Mouse (Mus musculus) retina, adult 2 months (tissue): ENCODE results near the gene Tipin.

Source experiments
- DNase-seq: peaks from one replicate; pipeline ENCODE4 v3.0.0-alpha.2; 2012; ENCODE audit warnings: low read depth, low spot score

Gene Tipin

DNA sequence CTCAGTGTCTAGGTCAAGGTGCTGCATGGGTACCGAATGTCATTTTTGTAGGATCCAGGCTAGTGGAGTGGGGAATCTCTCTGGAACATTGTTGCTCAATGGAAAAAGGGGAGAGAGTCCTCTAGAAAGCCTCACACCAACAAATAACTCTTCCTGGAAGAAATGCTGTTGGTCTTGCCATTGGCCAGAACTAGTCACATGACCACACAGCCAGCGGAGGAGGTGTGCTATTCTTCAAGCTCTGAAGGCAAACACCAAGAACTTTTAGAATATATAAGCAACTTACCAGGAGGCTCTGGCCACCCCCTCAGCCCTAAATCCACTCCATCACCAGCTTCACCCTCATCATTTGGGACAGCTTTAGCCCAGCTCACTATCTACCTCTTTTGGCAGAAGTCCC is 62.3 kb downstream of the Tipin start:
- no peak for DNase-seq

DNA sequence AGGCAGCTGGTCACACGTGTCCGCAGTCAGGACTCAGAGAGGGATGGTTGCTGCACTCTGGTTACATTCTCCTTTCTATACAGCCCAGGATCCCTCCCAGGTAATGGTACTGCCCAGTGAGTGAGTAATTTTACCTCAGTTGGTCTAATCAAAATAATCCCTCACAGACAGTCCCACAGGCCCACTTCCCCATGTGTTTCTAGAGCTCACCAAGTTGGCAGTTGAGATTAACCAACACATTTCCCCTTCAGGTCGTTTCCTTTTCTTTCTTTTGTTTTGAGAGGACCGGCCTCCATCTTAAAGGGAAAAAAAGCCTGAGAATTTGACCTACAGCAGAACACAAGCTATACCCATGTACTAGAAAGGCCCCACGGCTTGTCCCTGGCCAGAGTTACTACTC is 64.5 kb downstream of the Tipin start:
- no peak for DNase-seq

DNA sequence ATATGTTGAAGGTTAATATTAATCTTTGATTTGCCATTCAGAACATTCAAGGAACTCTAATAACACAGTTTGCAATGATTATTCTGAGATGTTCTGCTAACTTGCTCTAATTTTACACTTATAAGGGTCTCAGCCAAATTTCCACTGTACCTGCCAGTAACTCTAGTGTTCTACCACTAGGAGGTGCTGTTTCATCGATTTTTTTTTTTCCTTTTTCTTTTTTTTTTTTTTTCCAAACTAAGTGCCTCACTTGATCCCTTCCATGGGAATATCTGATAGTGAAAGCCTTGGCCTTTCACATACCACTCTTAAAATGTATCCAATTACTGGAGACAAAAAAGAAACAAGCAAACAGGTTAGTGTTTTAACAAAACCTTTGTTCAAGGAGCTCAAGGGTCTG is 66.0 kb downstream of the Tipin start:
- DNase-seq, result peak; percentile 6

DNA sequence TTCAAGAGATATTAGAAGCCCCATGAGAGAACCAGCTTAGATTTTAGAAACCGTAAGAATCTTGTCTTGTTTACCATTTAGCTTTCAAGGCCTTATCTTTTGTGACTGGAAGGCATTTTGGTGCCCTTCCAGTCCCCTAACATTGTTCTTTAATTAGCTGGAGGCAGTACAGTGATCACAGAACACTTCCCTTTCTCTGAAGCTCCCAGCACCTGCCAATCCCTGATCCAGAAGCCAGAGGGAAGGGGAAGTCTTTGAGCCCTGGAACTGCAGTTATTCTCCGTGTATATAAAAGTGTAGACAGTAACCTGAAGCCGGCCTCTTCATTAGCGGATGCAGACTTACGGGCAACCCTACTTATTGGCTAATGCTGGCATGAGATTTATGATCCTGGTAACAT is 68.1 kb downstream of the Tipin start:
- no peak for DNase-seq

DNA sequence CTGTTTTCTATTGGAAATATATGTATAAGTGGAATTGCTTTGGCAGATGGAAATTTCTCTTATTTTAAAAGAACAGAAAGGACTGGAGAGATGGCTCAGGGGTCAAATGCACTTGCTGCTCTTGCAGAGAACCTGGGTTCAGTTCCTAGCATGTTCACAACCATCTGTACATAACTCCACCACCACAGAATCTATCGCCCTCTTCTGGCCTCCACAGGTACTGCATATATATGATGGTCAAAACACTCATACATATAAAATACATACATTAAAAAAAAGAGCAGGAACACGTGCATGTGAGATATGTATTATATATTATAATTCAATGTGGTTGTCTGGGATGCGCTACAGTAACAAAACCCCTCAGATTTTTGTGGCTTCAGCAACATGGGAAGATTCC is 69.8 kb downstream of the Tipin start:
- no peak for DNase-seq
